Mouse (Mus musculus): Measurements from ENCODE around the gene Pex7. TPM values are rescaled to one million over a fixed set of nuclear protein-coding genes. Genes with fewer than 3 reads are reported as not detected.

Gene Pex7
- total and polyA plus RNA-seq, 3 experiments: 15.6 to 38.3 (median 30.3) TPM

GRCm38 (mm10) chr10:19815371-19815770, 92.1 kb downstream of the Pex7 start:
- ATAC-seq (ENCODE audit: extremely low read depth, insufficient number of reproducible peaks, low FRiP score, poor library complexity, severe bottlenecking): no peak
- no peak overlapping the region for H3K4me3 ChIP-seq (ENCODE audit: low read depth, low read length)
- no peaks in the 10 kb centered on the region for H3K4me1 ChIP-seq (ENCODE audit: insufficient read depth, low read depth, low read length)

GRCm38 (mm10) chr10:19811436-19812172, 95.9 kb downstream of the Pex7 start:
- no peak for TF ChIP-seq POLR2AphosphoS5 (IDR thresholded peaks at IDR 0.05; ENCODE audit: insufficient replicate concordance, low read depth, low read length)
- TF ChIP-seq GATA2 (IDR thresholded peaks at IDR 0.05; ENCODE audit: borderline replicate concordance, low read depth, low read length): no peak
- TF ChIP-seq TAL1 (conservative IDR thresholded peaks at IDR 0.05; ENCODE audit: low read depth, low read length): no peak
- no peak for TF ChIP-seq CTCF (IDR thresholded peaks at IDR 0.05; ENCODE audit: low read depth, low read length)
- TF ChIP-seq GATA1 (IDR thresholded peaks at IDR 0.05; ENCODE audit: borderline replicate concordance, low read length): no peak
- H3K36me3 ChIP-seq (replicated peaks): no peaks in the 10 kb centered on the region
- no peaks in the 10 kb centered on the region for H3K9me3 ChIP-seq (replicated peaks)
- ATAC-seq (ENCODE audit: extremely low read depth, insufficient number of reproducible peaks, low FRiP score, poor library complexity, severe bottlenecking): no peak
- no peaks in the 10 kb centered on the region for H3K4me1 ChIP-seq (ENCODE audit: insufficient read depth, low read depth, low read length)
- H3K4me3 ChIP-seq (ENCODE audit: low read depth, low read length): no peak overlapping the region
- DNase-seq (ENCODE audit: low spot score): no peak
- H3K27me3 ChIP-seq (ENCODE audit: insufficient read depth, low read length): peaks cover 5% of the 10 kb centered on the region

More at GRCm38 (mm10) chr10:19815371-19815770, 92.1 kb downstream of the Pex7 start:
- no peak for DNase-seq (ENCODE audit: low spot score)
- H3K9me3 ChIP-seq (replicated peaks): no peaks in the 10 kb centered on the region
- H3K36me3 ChIP-seq (replicated peaks): no peaks in the 10 kb centered on the region
- H3K27me3 ChIP-seq (ENCODE audit: insufficient read depth, low read length): peaks cover 5% of the 10 kb centered on the region
- no peak for TF ChIP-seq POLR2AphosphoS5 (IDR thresholded peaks at IDR 0.05; ENCODE audit: insufficient replicate concordance, low read depth, low read length)
- TF ChIP-seq TAL1 (conservative IDR thresholded peaks at IDR 0.05; ENCODE audit: low read depth, low read length): no peak
- no peak for TF ChIP-seq GATA2 (IDR thresholded peaks at IDR 0.05; ENCODE audit: borderline replicate concordance, low read depth, low read length)
- no peak for TF ChIP-seq GATA1 (IDR thresholded peaks at IDR 0.05; ENCODE audit: borderline replicate concordance, low read length)
- no peak for TF ChIP-seq CTCF (IDR thresholded peaks at IDR 0.05; ENCODE audit: low read depth, low read length)

- H3K4me1 ChIP-seq (ENCODE audit: insufficient read depth, low read depth, low read length): peaks cover 4% of the 10 kb centered on the region; the same call in 1 of the 2 replicates
- no peak overlapping the region for H3K4me3 ChIP-seq (ENCODE audit: low read depth, low read length)
- no peaks in the 10 kb centered on the region for H3K9me3 ChIP-seq (replicated peaks)
- no peaks in the 10 kb centered on the region for H3K36me3 ChIP-seq (replicated peaks)
- ATAC-seq (ENCODE audit: extremely low read depth, insufficient number of reproducible peaks, low FRiP score, poor library complexity, severe bottlenecking) (no peak), DNase-seq (ENCODE audit: low spot score) (no peak)
- peaks cover 3% of the 10 kb centered on the region; the same call in 1 of the 2 replicates for H3K27me3 ChIP-seq (ENCODE audit: insufficient read depth, low read length)
- TF ChIP-seq CTCF (IDR thresholded peaks at IDR 0.05; ENCODE audit: low read depth, low read length) (no peak), POLR2AphosphoS5 (IDR thresholded peaks at IDR 0.05; ENCODE audit: insufficient replicate concordance, low read depth, low read length) (no peak), GATA2 (IDR thresholded peaks at IDR 0.05; ENCODE audit: borderline replicate concordance, low read depth, low read length) (no peak), TAL1 (conservative IDR thresholded peaks at IDR 0.05; ENCODE audit: low read depth, low read length) (no peak), GATA1 (IDR thresholded peaks at IDR 0.05; ENCODE audit: borderline replicate concordance, low read length) (no peak)
Measured at GRCm38 (mm10) chr10:19804763-19805162, 102.7 kb downstream of the Pex7 start.

Other genes starting within 250 kb of the Pex7 start
- gene Il20ra, start 195.1 kb downstream of the Pex7 start, total RNA-seq (2014; fragmentation: Nextera tagmentation): not detected in 2 replicates
- gene Il20ra, start 195.1 kb downstream of the Pex7 start, total RNA-seq (2017): 0.17 and 0.22 TPM in 2 replicates
- gene Il20ra, start 195.1 kb downstream of the Pex7 start, polyA plus RNA-seq (2012): not detected in 2 replicates
- not detected in 2 replicates for gene Slc35d3, start 56.2 kb downstream of the Pex7 start, total RNA-seq (2014; fragmentation: Nextera tagmentation)
- gene Slc35d3, start 56.2 kb downstream of the Pex7 start, total RNA-seq (2017): 0.22 TPM in 1 of 2 replicates, not detected in the other
- 0.03 TPM in 1 of 2 replicates, not detected in the other for gene Slc35d3, start 56.2 kb downstream of the Pex7 start, polyA plus RNA-seq (2012)
- 0.24 and 1.3 TPM in 2 replicates for gene Map3k5, start 26.8 kb upstream of the Pex7 start, total RNA-seq (2014; fragmentation: Nextera tagmentation)
- 1.3 and 1.4 TPM in 2 replicates for gene Map3k5, start 26.8 kb upstream of the Pex7 start, total RNA-seq (2017)
- gene Map3k5, start 26.8 kb upstream of the Pex7 start, polyA plus RNA-seq (2012): 0.13 and 0.18 TPM in 2 replicates
- gene Map7, start 240.8 kb upstream of the Pex7 start, total RNA-seq (2014; fragmentation: Nextera tagmentation): not detected in 2 replicates
- 2.3 and 2.6 TPM in 2 replicates for gene Map7, start 240.8 kb upstream of the Pex7 start, total RNA-seq (2017)
- gene Map7, start 240.8 kb upstream of the Pex7 start, polyA plus RNA-seq (2012): 2.5 and 2.8 TPM in 2 replicates